In the genomic region with DNA sequence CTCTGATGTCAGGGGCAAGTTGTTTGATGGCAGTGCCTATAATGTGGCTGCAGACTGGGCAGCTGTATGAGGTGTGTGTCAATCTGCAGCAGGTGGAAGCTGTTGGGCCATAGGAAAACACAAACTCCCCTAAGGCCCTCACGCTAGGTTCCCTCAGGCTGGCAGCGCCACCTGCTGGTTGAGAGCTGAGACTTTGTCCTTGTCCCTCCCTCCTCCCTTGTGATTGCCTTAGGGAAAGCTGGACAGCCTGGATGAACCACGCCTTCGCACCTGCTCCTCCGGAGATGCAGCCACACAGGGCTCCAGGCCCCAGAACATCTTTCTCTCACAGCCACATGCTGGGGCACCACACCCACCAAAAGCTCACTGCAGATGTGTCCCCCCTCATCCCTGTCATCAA, we compare ENCODE assay signal across 9 mouse cellular contexts. TPM values are rescaled to one million over a fixed set of nuclear protein-coding genes. Genes with fewer than 3 reads are reported as not detected.
A peak's percentile ranks its signal among the peaks of the same experiment; 100 is the strongest.
DNase-seq lines count a peak whose midpoint lies in the region; ATAC-seq lines count a peak whose summit lies in the region.
"Had no signal": no experiment of that assay in that cellular context is flagged by ENCODE, and none has a peak within 500 bp of the region (broad histone marks: within the 10 kb centered on the region; RNA-seq: fewer than 3 reads in every experiment).

No protein-coding gene starts in this region.

- H3K9me3 ChIP-seq in heart, embryonic 13.5 days, result no peaks in the 10 kb centered on the region
- no peaks in the 10 kb centered on the region for H3K9me3 ChIP-seq in embryonic facial prominence, embryonic 10.5 days
- H3K9me3 ChIP-seq in hindbrain, embryonic 12.5 days (replicated peaks), result no peaks in the 10 kb centered on the region
- H3K9me3 ChIP-seq: lung, embryonic 15.5 days had no signal

- peaks cover 28% of the 10 kb centered on the region for H3K4me1 ChIP-seq in heart, embryonic 13.5 days
- peaks cover 33% of the 10 kb centered on the region for H3K4me1 ChIP-seq in embryonic facial prominence, embryonic 10.5 days
- H3K4me1 ChIP-seq in hindbrain, embryonic 12.5 days, result peaks cover 54% of the 10 kb centered on the region

- ATAC-seq in heart, embryonic 13.5 days (ENCODE audit: extremely low read depth, insufficient number of reproducible peaks, low FRiP score, low TSS enrichment), result no peak
- ATAC-seq in hindbrain, embryonic 12.5 days (ENCODE audit: low FRiP score), result no peak

- no peak overlapping the region for H3K27ac ChIP-seq in heart, embryonic 13.5 days (replicated peaks)
- H3K27ac ChIP-seq in embryonic facial prominence, embryonic 10.5 days (replicated peaks), result no peak overlapping the region
- H3K27ac ChIP-seq in hindbrain, embryonic 12.5 days, result peak overlapping the region; percentile 7; the same call in 1 of the 2 replicates
- H3K27ac ChIP-seq: lung, embryonic 15.5 days had no signal

- intact Hi-C loops in heart, postnatal 25 days (cut with DNase I), result no loop called here
- intact Hi-C loops in left cerebral cortex, postnatal 36 days (cut with DNase I), result no loop called here

- peaks cover 57% of the 10 kb centered on the region for H3K27me3 ChIP-seq in heart, embryonic 13.5 days (replicated peaks)
- peaks cover 56% of the 10 kb centered on the region for H3K27me3 ChIP-seq in embryonic facial prominence, embryonic 10.5 days (replicated peaks; ENCODE audit: low read depth, poor library complexity, severe bottlenecking)
- H3K27me3 ChIP-seq in hindbrain, embryonic 12.5 days, result peaks cover 18% of the 10 kb centered on the region

- H3K4me2 ChIP-seq in heart, embryonic 13.5 days, result no peak overlapping the region
- H3K4me2 ChIP-seq in hindbrain, embryonic 12.5 days (replicated peaks), result no peak overlapping the region
- H3K4me2 ChIP-seq: lung, embryonic 15.5 days had no signal

- H3K36me3 ChIP-seq in heart, embryonic 13.5 days, result no peaks in the 10 kb centered on the region
- H3K36me3 ChIP-seq in embryonic facial prominence, embryonic 10.5 days (replicated peaks), result no peaks in the 10 kb centered on the region
- H3K36me3 ChIP-seq in hindbrain, embryonic 12.5 days, result no peaks in the 10 kb centered on the region
- H3K36me3 ChIP-seq: lung, embryonic 15.5 days had no signal

- no peak for DNase-seq in heart, postnatal 25 days (ENCODE audit: low spot score)
- peak; percentile 80 to 87 for DNase-seq in adrenal gland, postnatal 36 days
- DNase-seq in embryonic facial prominence, embryonic 10.5 days (ENCODE audit: low spot score), result peak; percentile 82
- DNase-seq in left cerebral cortex, postnatal 36 days (ENCODE audit: low spot score in 2 of 2), result peak; percentile 53 to 58
- peak; percentile 61 for DNase-seq in naive thymus-derived CD4-positive, alpha-beta T cell, adult 2 months (ENCODE audit: low read depth)
- peak; percentile 89 for DNase-seq in testis, postnatal 10 days (ENCODE audit: low spot score)

- H3K9ac ChIP-seq in heart, embryonic 13.5 days, result peak overlapping the region; percentile 52; the same call in 1 of the 2 replicates
- H3K9ac ChIP-seq in hindbrain, embryonic 12.5 days, result no peak overlapping the region
- H3K9ac ChIP-seq: lung, embryonic 15.5 days had no signal

- no peak overlapping the region for H3K4me3 ChIP-seq in heart, embryonic 13.5 days
- no peak overlapping the region for H3K4me3 ChIP-seq in embryonic facial prominence, embryonic 10.5 days
- no peak overlapping the region for H3K4me3 ChIP-seq in hindbrain, embryonic 12.5 days
- H3K4me3 ChIP-seq: lung, embryonic 15.5 days had no signal

- 8% methylated on average over 5 of the region's 5 CpGs for WGBS in heart, embryonic 13.5 days
- 5% methylated on average over 5 of the region's 5 CpGs for WGBS in embryonic facial prominence, embryonic 10.5 days
- WGBS in hindbrain, embryonic 12.5 days, result 0% methylated on average over 5 of the region's 5 CpGs

RNA-seq across cellular contexts. Expression of gene Sept3, which starts 3.5 kb away (rescaled TPM):
- polyA plus RNA-seq in heart, embryonic 13.5 days (2015; fragmentation: Nextera tagmentation; extraction: Ambion mirVana), result 4.5 and 6.0 TPM in 2 replicates
- total RNA-seq in heart, postnatal 25 days (2021), result under 1 TPM; 0.31 to 0.87 TPM
- total RNA-seq in adrenal gland, postnatal 36 days (2021), result 1 to 10 TPM; 2.6 to 4.3 TPM
- polyA plus RNA-seq in embryonic facial prominence, embryonic 10.5 days (2016; fragmentation: Nextera tagmentation; extraction: Ambion mirVana), result 49.4 and 55.6 TPM in 2 replicates
- 234 and 254 TPM in 2 replicates for polyA plus RNA-seq in hindbrain, embryonic 12.5 days (2016; fragmentation: Nextera tagmentation; extraction: Ambion mirVana)
- total RNA-seq in left cerebral cortex, postnatal 36 days (2021), result 100 to 1,000 TPM; 503 to 533 TPM

RNA-seq across cellular contexts. Expression of gene 1500009C09Rik, which starts 19.0 kb away (rescaled TPM):
- polyA plus RNA-seq in heart, embryonic 13.5 days (2015; fragmentation: Nextera tagmentation; extraction: Ambion mirVana), result 0.09 TPM in 1 of 2 replicates, not detected in the other
- total RNA-seq in heart, postnatal 25 days (2021), result not detected
- 1 to 10 TPM in 1 of 2 experiments, under 1 TPM in 1; 0.23 to 1.2 TPM for total RNA-seq in adrenal gland, postnatal 36 days (2021)
- polyA plus RNA-seq in embryonic facial prominence, embryonic 10.5 days (2016; fragmentation: Nextera tagmentation; extraction: Ambion mirVana), result not detected in 2 replicates
- polyA plus RNA-seq in hindbrain, embryonic 12.5 days (2016; fragmentation: Nextera tagmentation; extraction: Ambion mirVana), result 1.3 and 1.6 TPM in 2 replicates
- total RNA-seq in left cerebral cortex, postnatal 36 days (2021), result 100 to 1,000 TPM in 1 of 2 experiments, 10 to 100 TPM in 1; 97.8 to 105 TPM
- polyA plus RNA-seq: lung, embryonic 15.5 days had no signal

RNA-seq across cellular contexts. Expression of gene Cenpm, which starts 26.7 kb away (rescaled TPM):
- 61.5 and 71.1 TPM in 2 replicates for polyA plus RNA-seq in heart, embryonic 13.5 days (2015; fragmentation: Nextera tagmentation; extraction: Ambion mirVana)
- total RNA-seq in heart, postnatal 25 days (2021), result under 1 TPM; 0.36 to 0.78 TPM
- 1 to 10 TPM; 2.9 to 4.3 TPM for total RNA-seq in adrenal gland, postnatal 36 days (2021)
- polyA plus RNA-seq in embryonic facial prominence, embryonic 10.5 days (2016; fragmentation: Nextera tagmentation; extraction: Ambion mirVana), result 81.5 and 82.5 TPM in 2 replicates
- 51.1 and 51.4 TPM in 2 replicates for polyA plus RNA-seq in hindbrain, embryonic 12.5 days (2016; fragmentation: Nextera tagmentation; extraction: Ambion mirVana)
- total RNA-seq in left cerebral cortex, postnatal 36 days (2021), result 1 to 10 TPM; 3.1 to 4.1 TPM

RNA-seq across cellular contexts. Expression of gene Wbp2nl, which starts 27.6 kb away (rescaled TPM):
- polyA plus RNA-seq in heart, embryonic 13.5 days (2015; fragmentation: Nextera tagmentation; extraction: Ambion mirVana), result 0.37 and 0.49 TPM in 2 replicates
- not detected for total RNA-seq in heart, postnatal 25 days (2021)
- not detected for total RNA-seq in adrenal gland, postnatal 36 days (2021)
- 0.14 TPM in 1 of 2 replicates, not detected in the other for polyA plus RNA-seq in embryonic facial prominence, embryonic 10.5 days (2016; fragmentation: Nextera tagmentation; extraction: Ambion mirVana)
- not detected in 2 replicates for polyA plus RNA-seq in hindbrain, embryonic 12.5 days (2016; fragmentation: Nextera tagmentation; extraction: Ambion mirVana)
- not detected for total RNA-seq in left cerebral cortex, postnatal 36 days (2021)

RNA-seq across cellular contexts. Expression of gene Tnfrsf13c, which starts 47.0 kb away (rescaled TPM):
- 0.15 TPM in 1 of 2 replicates, not detected in the other for polyA plus RNA-seq in heart, embryonic 13.5 days (2015; fragmentation: Nextera tagmentation; extraction: Ambion mirVana)
- under 1 TPM in 1 of 2 experiments, not detected in 1; 0.36 TPM for total RNA-seq in heart, postnatal 25 days (2021)
- total RNA-seq in adrenal gland, postnatal 36 days (2021), result under 1 TPM in 1 of 2 experiments, not detected in 1; 0.20 TPM
- 0.10 and 0.75 TPM in 2 replicates for polyA plus RNA-seq in embryonic facial prominence, embryonic 10.5 days (2016; fragmentation: Nextera tagmentation; extraction: Ambion mirVana)
- polyA plus RNA-seq in hindbrain, embryonic 12.5 days (2016; fragmentation: Nextera tagmentation; extraction: Ambion mirVana), result 0.18 and 0.34 TPM in 2 replicates
- 1 to 10 TPM in 1 of 2 experiments, under 1 TPM in 1; 0.22 to 1.1 TPM for total RNA-seq in left cerebral cortex, postnatal 36 days (2021)

Comparison
In these comparisons a context has a peak if more than half of its experiments do, and no peak if none do; other contexts are left out.
1. RNA of gene Sept3, which starts 3.5 kb away (total RNA-seq): 503 to 533 TPM in left cerebral cortex, postnatal 36 days; 2.6 to 4.3 TPM in adrenal gland, postnatal 36 days and 0.31 to 0.87 TPM in heart, postnatal 25 days; every median in the first group is over 10 times any median in the second.
2. RNA of gene 1500009C09Rik, which starts 19.0 kb away (total RNA-seq): 97.8 to 105 TPM in left cerebral cortex, postnatal 36 days; 0.23 to 1.2 TPM in adrenal gland, postnatal 36 days and not detected in heart, postnatal 25 days; every median in the first group is over 10 times any median in the second.